Mouse (Mus musculus) olfactory bulb, adult 2 months (tissue): ENCODE results near the gene Tmco3.

Experiments
- CTCF ChIP-seq: fragments of 200-500 bp; IDR thresholded peaks from 2 replicates; pipeline ENCODE4 v1.5.1; 2012; ENCODE audit warnings: low read depth, mild to moderate bottlenecking, low read length, moderate library complexity; ENCODE audit not compliant: insufficient read depth
- POLR2A ChIP-seq: fragments of 200-500 bp; IDR thresholded peaks from 2 replicates; pipeline ENCODE4 v1.6.1; 2012; ENCODE audit warnings: mild to moderate bottlenecking, low read depth, low read length, moderate library complexity; ENCODE audit not compliant: insufficient read depth

GRCm38 (mm10) chr8:13306309-13306909 is 18.4 kb downstream of the Tmco3 start:
- TF ChIP-seq CTCF, result no peak
- TF ChIP-seq POLR2A, result no peak
